Mouse (Mus musculus) kidney, postnatal 14 days (tissue): ENCODE results near the gene Ndufa11.

Source experiments
- DNase-seq: peaks from one replicate; pipeline ENCODE4 v3.0.0; 2022; ENCODE audit warnings: mixed read lengths

Ndufa11 gene

DNA sequence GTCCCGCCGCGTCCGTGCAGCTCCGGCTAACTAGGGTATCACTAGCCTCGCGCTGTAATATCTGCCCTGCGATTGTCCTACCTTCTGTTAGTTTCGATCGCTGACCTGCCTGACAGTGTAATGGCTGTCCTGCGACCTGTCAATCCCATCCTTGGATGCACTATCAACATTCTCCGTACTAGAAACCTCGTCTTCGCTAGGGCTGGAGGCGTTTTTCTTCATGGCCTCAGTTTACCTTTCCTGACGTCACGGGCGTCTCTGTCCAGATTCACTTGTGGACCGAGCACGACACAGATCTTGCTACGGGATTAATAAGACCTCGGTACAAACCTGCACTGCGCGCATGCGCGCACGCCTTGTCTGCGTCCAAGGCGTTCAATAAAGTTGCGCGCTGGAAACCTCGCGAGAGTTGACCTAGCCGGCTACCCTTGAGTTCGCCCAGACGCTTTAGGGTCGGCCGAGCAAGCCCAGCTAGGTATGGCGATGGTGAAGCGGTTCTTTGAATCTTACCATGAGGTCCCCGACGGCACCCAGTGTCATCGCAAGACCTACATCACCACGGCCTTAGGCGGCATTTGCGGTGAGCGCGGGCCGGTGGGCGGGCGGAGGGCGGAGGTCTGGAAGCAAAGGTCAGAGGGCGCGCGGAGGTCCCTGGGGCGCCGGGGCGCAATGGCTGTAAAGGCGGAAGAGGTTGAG, at the start of gene Ndufa11, which contains the start of gene Vmac:
TSS of gene Ndufa11 (plus strand) at position 405 of the 696 bp plus-strand sequence.
TSS of gene Vmac (minus strand) at position 660 of the 696 bp plus-strand sequence.
- DNase-seq: peak; percentile 99

DNA sequence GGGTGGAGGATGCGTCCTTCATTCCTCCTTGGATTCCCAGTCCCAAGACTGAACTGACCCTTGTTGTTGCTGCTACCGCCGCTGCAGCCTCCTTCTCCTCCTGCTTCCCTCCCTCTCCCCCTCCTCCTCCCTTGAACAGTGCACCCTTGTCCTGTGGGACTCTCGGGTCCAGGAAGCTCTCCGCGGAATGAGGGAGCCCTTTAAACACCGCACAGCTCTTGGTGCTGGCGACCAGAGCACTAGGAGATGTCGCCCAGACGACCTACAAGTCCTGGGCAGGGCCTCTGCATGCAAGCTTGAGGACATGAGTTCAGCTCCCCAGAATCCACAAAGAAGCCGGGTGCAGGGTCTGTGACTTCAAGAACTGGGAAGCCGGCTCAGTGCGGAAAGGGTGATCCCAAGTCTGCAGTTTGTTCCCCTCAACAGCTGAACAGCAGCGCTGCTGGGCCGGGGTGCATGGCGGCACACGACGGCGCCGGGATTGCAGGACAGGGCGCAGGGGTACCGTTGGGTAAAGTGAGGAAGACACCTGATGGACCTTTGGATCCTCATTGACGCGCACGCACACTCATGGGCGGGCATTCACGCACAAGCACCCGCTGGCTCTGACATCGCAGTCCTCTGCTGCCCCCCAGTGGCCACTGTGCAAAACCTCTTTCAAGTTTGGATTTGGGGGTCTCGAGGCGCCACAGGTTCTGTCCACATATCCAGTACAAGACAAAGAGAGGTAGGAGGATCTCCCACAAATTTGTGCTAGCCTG, 49.0 kb upstream of the Ndufa11 start:
- DNase-seq: peak; percentile 86

DNA sequence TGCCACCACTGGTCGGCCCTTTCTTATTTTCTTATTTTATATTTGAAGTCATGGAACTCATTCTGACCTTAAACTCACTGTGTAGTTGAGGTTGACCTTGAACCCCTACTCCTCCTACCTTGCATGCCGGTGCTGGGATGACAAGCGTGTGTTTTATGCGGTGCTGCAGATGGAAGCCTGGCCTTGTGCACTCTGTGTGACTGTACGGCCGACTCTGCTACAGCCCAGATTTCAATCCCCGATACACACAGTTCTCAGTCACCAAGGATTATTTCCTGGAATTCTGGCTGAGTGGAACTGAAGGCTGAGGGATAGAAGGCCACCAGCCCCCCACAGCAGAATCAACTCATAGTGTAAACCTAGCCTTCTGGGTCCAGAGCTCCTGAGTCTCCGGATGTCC, 47.8 kb upstream of the Ndufa11 start:
- DNase-seq: no peak

DNA sequence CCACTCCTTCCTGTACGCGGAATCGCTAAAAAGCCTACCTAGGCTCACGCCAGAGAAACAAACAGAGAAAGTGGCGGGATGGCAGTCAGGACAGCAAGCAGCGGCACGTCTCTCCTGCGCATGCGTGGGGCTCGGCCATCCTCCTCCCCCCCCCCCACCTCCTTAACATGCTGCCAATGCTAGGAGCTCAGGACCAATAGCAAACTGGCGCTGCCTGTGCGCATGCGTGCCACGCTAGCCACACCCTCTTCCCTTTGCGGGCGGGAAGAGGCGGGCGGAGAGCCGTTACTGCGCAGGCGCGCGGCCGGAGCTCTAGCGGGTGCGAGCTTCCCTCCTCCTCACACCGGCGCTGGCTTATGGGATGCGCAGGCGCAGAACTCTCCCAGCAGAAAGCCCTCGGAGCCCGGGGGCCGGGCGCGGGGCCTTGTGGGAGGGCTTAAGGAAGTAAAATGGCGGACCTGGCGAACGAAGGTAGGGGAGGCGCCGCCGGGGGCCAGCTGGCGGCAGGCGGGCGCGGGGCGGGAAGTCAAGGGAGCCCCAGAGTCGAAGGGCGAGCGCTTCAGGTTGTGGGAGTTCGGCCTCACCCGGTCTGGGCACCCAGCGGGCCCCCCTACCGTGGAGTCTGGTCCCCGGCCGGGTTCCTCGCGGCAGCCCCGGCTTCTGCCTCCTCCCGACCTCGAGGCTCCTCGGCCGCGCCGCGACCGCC, 44.5 kb upstream of the Ndufa11 start, which contains the start of gene Ranbp3:
TSS of gene Ranbp3 (plus strand) at position 354 of the 706 bp plus-strand sequence.
- DNase-seq: peak; percentile 100

DNA sequence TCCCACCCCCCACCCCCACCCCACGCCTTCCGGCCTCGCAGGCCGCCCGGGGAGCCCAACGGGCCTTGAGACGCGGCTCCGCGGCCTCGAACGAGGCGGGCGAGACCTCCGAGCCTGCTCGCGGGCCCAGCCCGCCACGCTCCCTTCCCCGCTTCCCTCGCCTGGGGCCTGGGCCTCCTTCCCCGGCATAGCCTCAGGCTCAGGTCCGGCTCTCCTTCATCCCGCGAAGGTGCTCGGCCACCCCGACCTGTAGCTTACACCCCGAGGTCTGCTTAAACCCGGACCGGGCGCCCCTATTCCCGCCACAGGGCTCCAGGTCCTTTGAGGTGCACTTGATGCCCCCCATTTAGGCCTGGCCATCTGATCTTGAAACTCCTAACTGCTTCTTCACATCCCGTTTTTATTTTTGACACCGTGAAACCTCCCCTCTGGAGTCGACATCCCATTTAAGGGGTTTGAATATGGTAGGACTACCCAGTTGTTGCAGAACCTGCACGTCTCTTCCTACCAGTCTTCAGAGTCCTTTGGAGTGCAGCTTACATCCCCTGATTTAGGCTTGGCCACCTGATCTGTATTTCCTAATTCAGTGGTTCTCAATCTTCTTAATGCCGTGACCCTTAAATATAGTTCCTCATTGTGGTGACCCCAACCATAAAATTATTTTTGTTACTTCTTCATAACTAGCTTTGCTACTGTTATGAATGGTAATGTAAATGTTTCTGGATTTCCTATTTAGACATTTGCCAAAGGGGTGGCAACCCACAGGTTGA, 43.7 kb upstream of the Ndufa11 start:
- no peak for DNase-seq

DNA sequence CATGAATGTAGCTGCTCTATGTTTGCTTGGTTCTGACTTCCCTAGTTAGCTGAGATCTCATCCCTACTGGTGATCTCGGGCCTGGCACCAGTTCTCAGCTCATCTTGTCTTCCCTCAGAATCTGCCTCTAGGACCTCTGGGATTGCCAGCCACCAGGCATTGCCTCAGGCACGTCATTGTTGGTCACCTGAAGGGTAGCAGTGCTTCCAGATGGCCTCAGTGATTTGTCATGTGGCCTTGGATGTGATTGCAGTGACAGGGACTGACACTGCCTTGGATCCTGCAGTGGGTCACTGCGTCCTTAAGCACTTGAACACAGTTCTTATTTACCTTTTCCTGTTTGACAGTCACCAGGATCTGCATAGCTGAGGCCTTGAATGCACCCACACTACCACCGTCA, 35.8 kb upstream of the Ndufa11 start:
- DNase-seq: no peak

DNA sequence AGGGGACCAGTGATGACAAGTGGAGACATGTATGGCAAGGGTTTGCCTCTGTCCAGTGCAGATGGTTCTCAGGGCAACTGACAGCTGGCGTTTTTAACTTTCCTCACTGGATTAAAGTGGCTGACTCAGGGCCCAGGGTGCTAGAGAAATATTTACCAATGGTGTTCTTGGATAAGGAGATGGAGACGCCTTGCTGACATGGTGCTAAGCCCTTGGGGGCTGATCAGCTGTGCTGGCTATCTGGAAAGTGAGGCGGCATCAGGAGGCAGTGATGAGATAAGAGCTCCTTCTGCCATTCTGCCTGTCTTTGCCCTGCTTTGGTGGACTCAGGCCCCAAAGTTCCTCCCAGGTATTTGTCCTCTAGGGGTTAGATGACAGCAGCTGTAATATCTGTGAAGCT, 34.7 kb upstream of the Ndufa11 start:
- DNase-seq: no peak

DNA sequence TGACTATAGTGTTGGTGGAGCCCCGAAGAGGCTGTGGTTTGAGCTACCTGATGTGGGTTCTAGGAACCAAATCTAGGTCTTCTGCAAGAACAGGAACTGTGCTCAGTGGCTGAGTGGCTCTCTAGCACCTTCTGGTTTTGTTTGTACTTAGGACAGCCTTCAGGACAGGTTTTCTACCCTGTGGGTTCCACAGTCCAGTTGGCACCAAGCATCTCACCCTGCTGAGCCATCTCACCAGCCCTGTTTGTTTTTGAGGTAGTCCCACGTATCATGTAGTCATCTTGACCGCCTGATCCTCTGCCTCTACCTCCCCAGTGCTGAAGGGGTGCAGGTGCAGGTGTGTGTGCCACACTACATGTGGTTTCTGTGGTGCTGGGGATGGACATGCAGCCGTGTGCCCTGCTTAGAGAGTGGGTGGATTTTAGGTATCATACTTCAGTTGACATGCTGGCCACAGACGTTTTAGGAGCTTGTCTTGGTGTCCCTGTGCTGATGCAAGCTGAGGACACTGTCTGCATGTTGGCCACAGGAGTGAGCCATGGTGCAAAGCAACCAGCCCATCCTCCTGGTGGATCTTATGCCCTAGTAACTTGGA, 33.9 kb upstream of the Ndufa11 start:
- no peak for DNase-seq

DNA sequence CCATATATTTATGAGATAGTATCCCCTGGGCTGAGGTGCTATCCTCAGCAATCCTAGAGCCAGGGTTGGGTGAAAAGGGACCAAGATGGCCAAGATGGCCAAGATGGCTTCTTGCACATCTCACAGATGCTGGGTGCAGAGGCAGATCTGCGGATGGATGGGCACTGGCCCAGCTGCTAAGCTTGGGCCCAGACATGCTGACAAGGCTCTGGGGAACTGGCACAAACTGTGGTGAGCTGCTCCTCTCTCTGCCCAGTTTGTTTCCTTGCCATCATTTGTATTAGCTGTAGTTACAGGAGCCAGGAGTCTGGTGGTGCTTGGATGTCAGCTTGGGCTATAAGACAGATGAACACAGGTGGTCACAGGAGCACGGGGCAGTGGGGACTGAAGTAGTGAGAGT, 32.9 kb upstream of the Ndufa11 start:
- DNase-seq: no peak

DNA sequence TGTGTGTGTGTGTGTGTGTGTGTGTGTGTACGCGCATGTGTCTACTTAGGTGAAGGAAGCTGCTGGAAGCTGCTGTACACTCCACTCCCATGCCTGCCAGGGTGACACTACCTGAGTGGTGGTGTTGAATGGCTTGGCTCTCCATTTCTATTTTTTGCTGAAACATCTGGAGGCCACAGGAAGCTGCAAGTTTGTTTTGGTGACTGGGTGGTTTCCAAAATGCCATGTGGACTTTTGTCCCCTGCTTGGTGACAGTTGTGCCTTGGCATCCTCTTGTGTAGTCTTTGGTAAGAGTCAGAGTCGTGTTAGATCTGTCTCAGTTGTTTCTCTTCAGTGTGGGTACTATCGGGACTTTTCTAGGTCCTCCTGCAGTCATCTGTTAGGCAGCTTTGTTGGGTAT, 30.8 kb upstream of the Ndufa11 start:
- DNase-seq: no peak

DNA sequence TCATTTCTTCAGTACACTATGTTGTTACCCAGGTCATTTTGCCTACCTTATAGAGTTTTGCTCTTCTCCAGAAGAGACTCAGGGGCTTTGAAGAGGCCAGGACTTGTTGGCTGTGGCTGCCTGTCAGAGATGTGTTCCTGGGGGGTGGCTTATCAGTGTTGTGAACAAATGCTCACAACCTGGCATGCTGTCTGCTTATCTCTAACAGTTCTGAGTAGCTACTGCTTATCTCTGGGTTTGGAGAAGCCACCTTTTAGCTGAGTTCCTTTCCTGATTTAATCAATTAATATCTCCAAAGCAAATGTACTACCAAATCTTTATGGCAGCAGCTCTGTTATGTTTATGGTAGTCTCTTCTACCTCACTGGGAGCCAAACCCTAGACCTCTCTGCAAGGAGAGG, 29.5 kb upstream of the Ndufa11 start:
- no peak for DNase-seq

DNA sequence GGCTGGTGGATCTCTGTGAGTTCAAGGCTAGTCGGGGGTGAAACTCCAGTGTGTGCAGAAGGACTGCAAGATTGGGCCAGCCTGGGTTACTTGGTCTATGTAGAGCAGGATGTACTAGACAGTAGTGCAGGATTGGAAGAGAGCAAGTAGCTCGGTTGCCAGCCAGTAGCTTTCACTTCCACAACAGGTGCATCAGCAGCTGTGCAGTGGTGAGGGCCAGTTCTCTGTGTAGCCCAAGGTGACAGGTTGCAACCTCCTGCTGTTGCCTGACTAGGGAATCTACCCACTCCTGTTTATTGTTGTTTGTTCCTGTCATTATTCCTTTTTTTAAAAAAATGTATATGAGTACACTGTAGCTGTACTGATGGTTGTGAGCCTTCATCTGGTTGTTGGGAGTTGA, 28.9 kb upstream of the Ndufa11 start:
- no peak for DNase-seq

DNA sequence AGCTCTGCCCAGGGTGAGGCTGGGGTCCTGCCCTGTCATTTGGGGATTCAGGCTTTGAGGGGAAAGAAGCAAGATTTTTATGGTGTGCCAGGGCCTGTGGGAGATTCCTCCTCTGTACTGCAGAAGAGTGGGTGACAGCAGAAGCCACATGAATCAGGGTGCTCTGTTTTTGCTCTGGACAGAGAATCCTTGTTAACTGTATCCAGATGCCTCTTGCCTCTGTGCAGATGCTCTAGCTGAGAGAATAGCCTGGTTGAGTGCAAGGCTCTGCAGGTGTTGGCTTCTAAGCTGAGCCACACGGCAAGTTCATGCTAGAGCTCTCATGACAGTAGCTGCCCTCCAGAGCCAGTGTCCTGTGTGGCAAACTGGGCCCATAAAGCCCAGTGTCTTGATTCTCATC, 24.2 kb upstream of the Ndufa11 start:
- no peak for DNase-seq

DNA sequence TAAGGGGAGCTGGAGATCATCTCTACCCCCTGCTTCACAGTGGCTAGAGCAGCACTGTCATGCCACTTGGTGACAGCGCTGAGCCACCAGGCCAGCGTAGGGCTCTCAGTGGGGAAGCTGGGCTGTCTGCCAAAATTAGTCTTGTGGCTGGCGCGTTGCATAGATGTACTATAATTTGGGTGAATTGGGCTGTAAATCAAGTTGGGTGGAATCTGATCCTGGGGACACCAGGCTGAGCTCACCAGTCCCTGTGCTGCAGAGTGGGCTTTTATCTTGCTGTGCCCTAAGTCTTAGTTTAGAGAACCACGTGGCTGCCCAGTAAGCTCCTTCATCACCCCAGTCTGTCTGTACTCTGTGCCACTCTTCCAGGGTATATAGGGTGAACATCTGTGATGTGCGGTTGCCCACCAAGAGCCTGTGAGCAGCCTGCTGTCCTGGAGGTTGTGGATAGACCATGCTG, 23.7 kb upstream of the Ndufa11 start:
- peak; percentile 69 for DNase-seq

DNA sequence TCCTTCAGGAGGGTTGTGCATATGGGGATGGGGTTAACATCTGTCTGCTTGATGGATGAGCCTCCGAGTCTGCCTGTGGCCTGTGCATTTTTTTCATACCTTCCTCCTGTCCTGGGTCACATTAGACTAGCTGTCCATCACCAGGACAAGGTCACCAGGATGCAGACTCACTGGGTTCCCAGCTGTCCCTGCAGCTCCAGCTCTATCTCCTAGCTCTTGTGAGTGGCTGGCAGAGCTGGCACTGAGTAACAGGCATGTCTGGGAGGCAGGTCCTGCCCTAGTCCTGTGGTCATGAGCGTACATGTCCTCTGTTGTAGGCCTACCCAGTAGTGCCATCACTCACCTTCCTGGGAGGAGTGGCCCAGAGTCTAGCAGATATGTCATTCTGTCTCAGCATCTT, 17.1 kb upstream of the Ndufa11 start:
- DNase-seq: no peak

DNA sequence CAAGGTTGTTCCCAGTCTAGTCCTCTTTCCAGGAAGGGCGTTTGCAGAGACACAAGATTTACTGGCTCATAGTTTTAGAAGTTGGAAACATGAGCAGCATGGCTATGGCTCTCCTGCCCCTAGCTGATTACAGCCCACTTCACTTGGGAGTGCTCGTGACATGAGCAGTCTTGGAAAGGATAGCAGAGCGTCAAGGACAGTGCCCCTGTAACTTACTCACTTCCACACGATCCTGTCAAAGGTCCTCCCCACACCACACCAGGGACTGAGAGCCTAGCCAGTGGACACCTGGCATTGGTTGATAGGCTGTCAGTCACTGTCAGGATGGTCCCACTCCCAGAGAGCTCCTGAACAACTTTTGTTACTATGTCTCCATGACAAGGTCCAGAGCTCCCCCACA, 14.5 kb upstream of the Ndufa11 start:
- DNase-seq: no peak

DNA sequence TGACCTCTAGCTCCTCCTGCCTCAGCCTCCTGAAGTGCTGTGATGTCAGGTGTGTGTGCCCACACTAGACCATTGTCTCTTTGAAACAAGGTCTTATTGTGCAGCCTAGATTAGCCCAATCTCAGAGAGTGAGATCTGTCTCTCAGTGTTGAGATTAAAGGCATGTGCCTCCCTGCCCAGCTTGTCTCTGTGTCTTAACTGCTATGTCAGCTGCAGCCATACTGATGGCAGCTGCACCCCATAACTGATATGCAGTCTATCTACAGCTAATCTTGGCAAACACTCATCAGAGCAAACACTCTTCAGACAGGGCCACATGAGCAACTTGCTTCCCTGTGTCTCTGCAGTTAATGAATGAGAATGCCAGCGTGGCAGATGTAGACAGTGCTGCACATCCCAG, 11.1 kb upstream of the Ndufa11 start:
- DNase-seq: no peak

DNA sequence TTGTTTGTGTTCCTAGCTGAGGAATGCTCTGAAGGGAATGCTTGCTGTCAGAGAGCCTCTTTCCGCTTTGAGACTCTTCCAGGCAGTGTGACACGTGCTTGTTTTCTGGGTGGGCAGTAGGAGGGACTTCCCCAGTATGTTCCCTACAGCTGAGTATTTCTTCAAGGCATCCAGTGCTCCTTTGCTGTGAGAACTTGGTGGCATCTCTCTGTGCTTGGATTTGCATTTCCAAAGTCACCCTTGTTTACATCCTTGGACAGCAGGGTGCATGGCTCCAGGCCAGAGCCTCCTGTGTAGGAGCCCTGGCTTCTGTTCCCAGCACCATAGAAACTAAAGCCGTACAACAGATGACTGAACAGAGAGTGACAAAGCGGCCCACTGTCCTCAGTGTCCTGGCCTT, 8.9 kb upstream of the Ndufa11 start:
- no peak for DNase-seq

DNA sequence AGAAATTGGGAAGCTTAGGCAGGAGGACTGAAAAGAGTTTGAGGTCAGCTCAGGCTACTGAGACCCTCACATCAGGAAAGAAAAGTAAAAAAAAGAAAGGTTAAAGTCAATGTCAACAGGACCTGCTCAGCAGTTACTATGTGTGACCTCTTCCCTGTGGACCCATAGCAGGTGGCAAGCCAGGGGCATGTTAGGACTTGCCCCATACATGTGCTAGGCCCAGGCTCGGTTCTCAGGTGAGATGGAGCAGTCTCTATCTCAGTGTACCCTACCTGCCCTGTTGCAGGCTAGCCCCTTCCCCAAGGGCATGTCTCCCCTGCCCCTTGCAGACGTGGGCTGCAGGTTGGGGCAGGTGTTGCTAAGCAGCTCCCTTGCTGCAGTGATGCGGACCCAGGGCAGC, 7.9 kb upstream of the Ndufa11 start:
- no peak for DNase-seq

DNA sequence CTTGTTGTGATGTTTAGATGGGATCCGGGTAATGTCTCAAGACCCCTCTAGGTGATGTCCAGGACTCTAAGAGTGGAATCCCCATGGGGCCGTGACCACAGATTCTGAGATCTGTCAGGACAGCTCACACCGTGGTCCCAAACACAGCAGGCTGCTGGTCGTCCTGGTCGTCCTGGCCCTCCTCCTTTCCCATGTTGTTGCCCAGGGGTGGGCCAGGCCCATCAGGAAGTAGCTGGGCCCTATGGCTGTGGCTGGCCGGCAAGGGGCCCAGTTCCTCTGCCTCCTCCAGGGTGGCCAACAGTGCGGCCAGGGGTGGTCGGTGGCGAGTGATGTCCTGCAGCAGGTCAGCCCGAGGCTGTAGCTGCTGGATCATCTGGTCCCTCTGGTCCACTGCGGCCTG, 2.2 kb upstream of the Ndufa11 start:
- no peak for DNase-seq

DNA sequence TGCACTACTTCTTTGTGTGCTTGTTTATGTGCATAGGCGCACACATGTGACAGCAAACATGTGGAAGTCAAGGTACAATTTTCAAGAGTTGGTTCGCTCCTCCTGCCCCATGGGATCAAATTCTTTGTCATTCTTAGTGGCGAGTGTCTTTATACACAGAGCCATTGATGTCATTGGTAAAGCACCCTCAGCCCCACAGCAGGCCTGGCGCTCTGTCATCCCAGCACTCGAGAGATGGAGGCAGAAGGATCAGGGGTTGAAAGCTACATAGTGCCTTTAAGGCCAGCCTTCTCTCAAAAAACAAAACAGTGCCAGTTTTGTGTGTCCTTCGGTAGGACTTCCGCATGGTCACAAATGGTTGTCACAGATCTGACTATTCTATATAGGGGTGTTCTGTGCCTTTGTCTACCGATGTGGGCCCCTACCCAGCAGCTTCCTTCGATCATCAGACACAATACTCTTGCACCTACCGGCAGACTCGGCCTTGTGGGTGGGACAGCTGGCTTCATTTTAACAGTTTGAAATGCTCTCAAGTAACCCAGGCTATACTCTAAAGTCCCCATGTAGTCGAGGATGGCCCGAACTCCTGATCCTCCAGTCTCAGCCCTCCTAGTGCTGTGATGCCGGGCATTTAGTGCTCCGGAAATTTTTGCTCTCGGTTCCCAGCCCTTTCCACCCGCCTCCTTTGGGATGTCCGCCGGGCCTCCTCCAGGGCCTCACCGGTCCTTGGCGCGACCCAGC, 1.5 kb upstream of the Ndufa11 start:
- no peak for DNase-seq
